Mouse (Mus musculus) C3H10T1/2 (cell line): ENCODE measurements around the gene Nme1. TPM values are rescaled to one million over a fixed set of nuclear protein-coding genes. Genes with fewer than 3 reads are reported as not detected.

ENCODE experiments used
- polyA plus RNA-seq, 2 experiments: library from polyadenylated mRNA; unstranded; fragments of >200 nt; fragmentation: generic; extraction: Trizol; gene quantifications; one replicate each; pipeline ENCODE4 v1.2.1; 2012; ENCODE audit warnings: missing spikeins in 2 of 2

Gene Nme1
- polyA plus RNA-seq, result 100 to 1,000 TPM in 1 of 2 experiments, 10 to 100 TPM in 1; 89.2 to 121 TPM

GRCm38 (mm10) chr11:93968005-93968847, at the start of gene Nme1, which contains the start of gene Gm20390:
Gene Nme1 (minus strand): TSS chr11:93968521.
Gene Gm20390 (minus strand): TSS chr11:93968293.

GRCm38 (mm10) chr11:93995720-93996305, 27.5 kb upstream of the Nme1 start, which contains the start of gene Spag9:
Gene Spag9 (plus strand): TSS chr11:93996091.

GRCm38 (mm10) chr11:93956159-93956558, 12.2 kb downstream of the Nme1 start, which contains the start of gene Nme2:
Gene Nme2 (minus strand): TSS chr11:93956259.

Other genes starting within 250 kb of the Nme1 start
- gene Utp18, start 82.8 kb downstream of the Nme1 start, polyA plus RNA-seq, result 1 to 10 TPM; 1.8 to 8.1 TPM
- gene Mbtd1, start 82.7 kb downstream of the Nme1 start, polyA plus RNA-seq, result 1 to 10 TPM in 1 of 2 experiments, under 1 TPM in 1; 0.56 to 3.9 TPM
- gene Nme2, start 12.3 kb downstream of the Nme1 start, polyA plus RNA-seq, result 1,000 to 10,000 TPM; 1,374 to 2,533 TPM
- 100 to 1,000 TPM; 308 to 475 TPM for gene Gm20390, start 228 bp downstream of the Nme1 start, polyA plus RNA-seq
- 10 to 100 TPM in 1 of 2 experiments, under 1 TPM in 1; 0.98 to 16.6 TPM for gene Spag9, start 27.6 kb upstream of the Nme1 start, polyA plus RNA-seq
- gene Tob1, start 242.9 kb upstream of the Nme1 start, polyA plus RNA-seq, result 10 to 100 TPM in 1 of 2 experiments, 1 to 10 TPM in 1; 1.6 to 30.7 TPM